Mouse (Mus musculus) neural tube, embryonic 14.5 days (tissue): Measurements from ENCODE around the gene Klk1b1. TPM values are rescaled to one million over a fixed set of nuclear protein-coding genes. Genes with fewer than 3 reads are reported as not detected.
"Not testable (repeated sequence)": the region's sequence is repeated elsewhere in the genome, so short reads cannot be mapped to it uniquely, and the experiment has no call there.

Source experiments
- ATAC-seq: fragments of 200-750 bp; cut with Nextera tagmentation; 2 replicates; pipeline ENCODE4 v1.8.0; 2017; ENCODE audit warnings: low read depth, mild to moderate bottlenecking, moderate TSS enrichment, moderate library complexity
- H3K27ac ChIP-seq: fragments of 300-500 bp; sonication (generic); 2 replicates; pipeline ENCODE4 v1.5.1; 2014; ENCODE audit warnings: low read depth, mild to moderate bottlenecking, control low read depth, low read length, moderate library complexity, mixed read lengths
- H3K27me3 ChIP-seq: fragments of 300-500 bp; sonication (generic); 2 replicates; pipeline ENCODE4 v1.6.1; 2014; ENCODE audit warnings: low read length; ENCODE audit not compliant: control insufficient read depth, insufficient read depth
- H3K36me3 ChIP-seq: fragments of 300-500 bp; sonication (generic); 2 replicates; pipeline ENCODE4 v1.6.1; 2014; ENCODE audit warnings: low read length, mixed read lengths; ENCODE audit not compliant: control insufficient read depth, insufficient read depth
- H3K4me1 ChIP-seq: fragments of 300-500 bp; sonication (generic); 2 replicates; pipeline ENCODE4 v1.6.1; 2014; ENCODE audit warnings: low read length; ENCODE audit not compliant: control insufficient read depth, insufficient read depth
- H3K4me2 ChIP-seq: fragments of 300-500 bp; sonication (generic); 2 replicates; pipeline ENCODE4 v1.6.1; 2014; ENCODE audit warnings: mild to moderate bottlenecking, low read depth, low read length, control low read depth
- H3K4me3 ChIP-seq: fragments of 300-500 bp; sonication (generic); 2 replicates; pipeline ENCODE4 v1.5.1; 2014; ENCODE audit warnings: low read depth, low read length, control low read depth, mixed read lengths
- H3K9ac ChIP-seq: fragments of 300-500 bp; sonication (generic); replicated peaks from 2 replicates; pipeline ENCODE4 v1.6.1; 2014; ENCODE audit warnings: low read depth, mild to moderate bottlenecking, control low read depth, low read length, mixed read lengths
- H3K9me3 ChIP-seq: fragments of 300-500 bp; sonication (generic); 2 replicates; pipeline ENCODE4 v1.6.1; 2016; ENCODE audit warnings: low read length; ENCODE audit not compliant: control insufficient read depth
- WGBS: fragments of 180-500 bp; shearing (Covaris S2); extraction: QIAGEN DNeasy Blood & Tissue Kit; methylation state at CpG from one replicate; pipeline ENCODE4 v1.1.7; 2014; 5-methylcytosine and 5-hydroxymethylcytosine counted together
- polyA plus RNA-seq: library from polyadenylated mRNA; unstranded; fragments of >200 nt; fragmentation: Nextera tagmentation; extraction: Ambion mirVana; gene quantifications from 2 replicates; pipeline ENCODE4 v1.2.1, GENCODE M21; 2014

Klk1b1 gene
- polyA plus RNA-seq, 1 experiment from 2014 or later = not detected

DNA sequence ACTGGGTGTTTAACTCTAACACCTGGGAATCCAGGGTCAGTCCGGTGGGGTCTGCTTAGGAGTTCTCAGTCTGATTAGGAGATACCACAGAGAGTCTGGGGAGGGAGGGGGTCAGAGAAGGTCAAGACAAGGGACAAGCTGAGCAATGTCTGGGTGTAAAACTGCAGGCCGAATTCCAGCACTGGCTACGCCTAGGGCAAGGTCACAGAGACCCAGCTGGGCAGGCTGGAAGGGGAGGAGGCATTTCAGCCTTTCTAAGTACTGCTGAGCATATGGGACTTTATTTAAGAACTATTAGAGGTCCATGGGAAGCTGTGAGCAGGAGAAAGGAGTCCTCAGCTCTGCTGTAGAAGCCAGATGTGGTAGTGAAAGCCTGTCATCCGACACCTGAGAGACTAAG, 34.2 kb upstream of the Klk1b1 start:
- Histone ChIP-seq H3K4me2 (no peak overlapping the region), H3K27me3 (no peaks in the 10 kb centered on the region), H3K4me1 (no peaks in the 10 kb centered on the region), H3K4me3 (no peak overlapping the region), H3K36me3 (no peaks in the 10 kb centered on the region), H3K9me3 (no peaks in the 10 kb centered on the region), H3K9ac (no peak overlapping the region), H3K27ac (no peak overlapping the region)
- no peak for ATAC-seq
- WGBS = 69% methylated on average over 4 of the region's 4 CpGs

DNA sequence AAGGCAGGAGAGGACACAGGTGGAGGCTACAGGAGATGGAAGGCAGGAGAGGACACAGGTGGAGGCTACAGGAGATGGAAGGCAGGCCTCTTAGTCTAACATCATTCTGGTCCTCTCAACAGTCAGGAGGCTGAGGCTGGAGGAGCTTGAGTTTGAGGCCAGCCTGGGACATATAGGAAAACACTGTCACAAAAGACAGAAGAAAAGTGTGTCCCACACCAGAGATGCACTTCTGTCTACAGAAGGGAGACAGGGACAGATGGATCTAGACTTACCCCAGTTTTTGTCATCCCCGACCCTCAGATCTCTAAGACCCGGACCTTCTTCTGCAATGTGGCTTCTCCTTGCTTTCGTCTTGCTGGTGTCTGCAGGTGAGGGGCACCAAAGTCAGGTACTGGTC, 33.1 kb upstream of the Klk1b1 start, which contains the start of gene Klk15:
Gene Klk15 (plus strand): TSS at position 301 of the 400 bp plus-strand sequence.
- Histone ChIP-seq H3K9ac (no peak within 1 kb of the TSS), H3K36me3 (no peaks in the 10 kb centered on the region), H3K9me3 (no peaks in the 10 kb centered on the region), H3K27ac (no peak within 1 kb of the TSS), H3K4me3 (no peak within 1 kb of the TSS), H3K27me3 (no peaks in the 10 kb centered on the region), H3K4me1 (no peaks in the 10 kb centered on the region), H3K4me2 (no peak within 1 kb of the TSS)
- ATAC-seq = no peak
- 88% methylated on average over 3 of the region's 3 CpGs for WGBS

DNA sequence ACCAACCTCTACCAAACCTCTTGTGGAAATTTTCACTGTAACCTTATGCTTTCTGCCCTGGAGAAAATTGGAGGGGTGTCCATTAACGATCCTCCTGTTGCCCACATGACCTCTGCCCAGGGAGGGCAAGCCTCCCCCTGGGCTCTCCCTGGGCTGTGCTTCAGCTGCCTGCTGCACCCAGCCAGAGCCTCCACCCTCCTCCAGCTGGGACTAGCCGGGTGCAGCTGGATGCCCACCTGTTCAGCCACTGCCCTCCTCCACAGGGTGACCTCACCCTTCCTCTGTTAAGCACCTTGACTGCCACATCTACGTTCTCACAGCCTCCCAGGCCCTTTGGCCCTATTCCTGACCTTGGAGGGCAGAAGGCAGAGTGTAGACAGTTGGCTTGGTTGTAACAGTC, 31.8 kb upstream of the Klk1b1 start:
- Histone ChIP-seq H3K9ac (no peak overlapping the region), H3K9me3 (no peaks in the 10 kb centered on the region), H3K27me3 (no peaks in the 10 kb centered on the region), H3K4me2 (no peak overlapping the region), H3K4me3 (no peak overlapping the region), H3K36me3 (no peaks in the 10 kb centered on the region), H3K27ac (no peak overlapping the region), H3K4me1 (no peaks in the 10 kb centered on the region)
- WGBS = 74% methylated on average over 3 of the region's 3 CpGs
- no peak for ATAC-seq

DNA sequence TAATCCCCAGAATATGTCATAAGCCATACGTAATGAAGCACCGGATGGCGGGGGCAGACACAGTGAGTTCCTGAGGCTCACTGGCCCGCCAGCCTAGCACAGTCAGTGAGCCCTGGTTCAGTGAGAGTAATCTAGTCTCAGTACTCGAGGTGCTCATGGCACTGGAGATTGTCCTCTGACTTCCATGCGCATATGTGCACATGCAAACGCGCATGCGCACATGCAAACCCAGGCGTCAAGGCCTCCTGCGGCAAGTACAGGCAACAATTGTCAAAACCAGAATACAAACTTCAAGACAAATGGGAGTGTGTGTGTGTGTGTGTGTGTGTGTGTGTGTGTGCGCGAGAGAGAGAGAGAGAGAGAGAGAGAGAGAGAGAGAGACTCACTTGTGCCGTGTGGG, 30.0 kb upstream of the Klk1b1 start:
- H3K4me3 ChIP-seq = no peak overlapping the region
- ATAC-seq = no peak
- no peaks in the 10 kb centered on the region for H3K27me3 ChIP-seq
- H3K36me3 ChIP-seq = no peaks in the 10 kb centered on the region
- 88% methylated on average over 14 of the region's 14 CpGs for WGBS
- H3K9me3 ChIP-seq = no peaks in the 10 kb centered on the region
- H3K4me2 ChIP-seq = no peak overlapping the region
- no peak overlapping the region for H3K9ac ChIP-seq
- no peak overlapping the region for H3K27ac ChIP-seq
- H3K4me1 ChIP-seq = no peaks in the 10 kb centered on the region

DNA sequence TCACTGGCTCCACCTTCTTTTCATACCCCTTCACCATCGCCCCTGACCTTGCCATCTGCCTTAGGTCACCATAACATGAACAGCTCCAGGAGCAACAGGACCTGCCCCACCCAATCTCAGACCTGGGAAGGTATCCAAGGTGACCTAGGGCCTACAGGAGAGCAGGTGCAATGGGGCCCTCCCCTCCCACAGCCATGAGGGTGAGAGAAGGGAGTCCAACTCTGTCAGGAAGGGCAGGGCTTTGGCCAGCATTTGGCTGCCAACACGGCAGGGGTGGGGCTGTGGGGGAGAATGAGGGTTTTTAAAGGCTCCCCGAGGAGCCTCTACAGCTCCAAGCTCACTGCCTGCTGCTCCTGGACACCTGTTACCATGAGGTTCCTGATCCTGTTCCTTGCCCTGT, 24.3 kb upstream of the Klk1b1 start:
- not testable (repeated sequence) for H3K9me3 ChIP-seq, H3K27ac ChIP-seq, ATAC-seq, H3K4me2 ChIP-seq, H3K36me3 ChIP-seq, H3K27me3 ChIP-seq, H3K9ac ChIP-seq, H3K4me3 ChIP-seq, H3K4me1 ChIP-seq
- WGBS = 63% methylated on average over 3 of the region's 3 CpGs

DNA sequence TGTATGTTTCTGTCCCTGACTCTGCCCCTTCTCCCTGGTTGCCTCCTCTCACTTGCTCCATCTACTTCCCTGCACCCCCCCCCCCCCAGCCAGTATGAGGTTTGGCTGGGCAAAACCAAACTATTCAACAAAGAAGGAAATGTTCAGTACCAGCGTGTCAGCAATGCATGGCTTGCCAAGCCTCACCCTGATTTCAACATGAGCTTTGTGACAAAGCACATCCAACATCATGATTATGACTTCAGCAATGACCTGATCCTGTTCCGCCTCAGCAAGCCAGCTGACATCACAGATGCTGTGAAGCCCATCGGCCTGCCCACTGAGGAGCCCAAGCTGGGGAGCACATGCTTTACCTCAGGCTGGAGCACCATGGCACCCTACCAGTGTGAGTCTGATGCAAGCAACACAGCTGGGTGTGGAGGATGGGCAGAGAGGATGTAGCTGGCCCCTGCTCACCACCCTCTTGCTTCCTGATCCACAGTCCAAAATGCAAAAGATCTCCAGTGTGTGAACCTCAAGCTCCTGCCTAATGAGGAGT, 21.8 kb upstream of the Klk1b1 start:
- no peak for ATAC-seq
- Histone ChIP-seq H3K9ac (no peak overlapping the region), H3K4me3 (no peak overlapping the region), H3K9me3 (no peaks in the 10 kb centered on the region), H3K4me2 (no peak overlapping the region), H3K36me3 (no peaks in the 10 kb centered on the region), H3K27ac (no peak overlapping the region), H3K4me1 (no peaks in the 10 kb centered on the region), H3K27me3 (no peaks in the 10 kb centered on the region)
- 81% methylated on average over 3 of the region's 3 CpGs for WGBS

DNA sequence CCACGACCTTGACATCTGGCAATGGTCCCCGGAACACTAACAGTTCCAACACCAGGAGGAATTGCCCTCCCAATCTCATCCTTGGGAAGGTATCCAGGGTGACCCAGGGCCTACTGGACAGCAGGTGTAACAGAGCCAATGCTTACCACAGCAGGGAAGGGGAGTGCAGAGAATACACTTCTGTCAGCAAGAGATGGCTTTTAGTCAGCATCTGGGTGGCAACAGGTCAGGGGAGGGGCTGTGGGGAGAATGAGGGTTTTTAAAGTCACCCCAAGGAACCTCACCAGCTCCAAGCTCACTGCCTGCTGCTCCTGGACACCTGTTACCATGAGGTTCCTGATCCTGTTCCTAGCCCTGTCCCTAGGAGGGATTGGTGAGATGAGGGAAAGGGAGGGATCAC, 16.2 kb upstream of the Klk1b1 start, which contains the start of gene Klk1b8:
Gene Klk1b8 (plus strand): TSS at position 301 of the 400 bp plus-strand sequence.
- Histone ChIP-seq H3K9me3 (no peaks in the 10 kb centered on the region), H3K4me1 (no peaks in the 10 kb centered on the region), H3K4me2 (no peak within 1 kb of the TSS), H3K9ac (no peak within 1 kb of the TSS), H3K4me3 (no peak within 1 kb of the TSS), H3K27me3 (no peaks in the 10 kb centered on the region), H3K27ac (no peak within 1 kb of the TSS), H3K36me3 (no peaks in the 10 kb centered on the region)
- no peak for ATAC-seq
- WGBS = 76% methylated on average over 2 of the region's 2 CpGs

DNA sequence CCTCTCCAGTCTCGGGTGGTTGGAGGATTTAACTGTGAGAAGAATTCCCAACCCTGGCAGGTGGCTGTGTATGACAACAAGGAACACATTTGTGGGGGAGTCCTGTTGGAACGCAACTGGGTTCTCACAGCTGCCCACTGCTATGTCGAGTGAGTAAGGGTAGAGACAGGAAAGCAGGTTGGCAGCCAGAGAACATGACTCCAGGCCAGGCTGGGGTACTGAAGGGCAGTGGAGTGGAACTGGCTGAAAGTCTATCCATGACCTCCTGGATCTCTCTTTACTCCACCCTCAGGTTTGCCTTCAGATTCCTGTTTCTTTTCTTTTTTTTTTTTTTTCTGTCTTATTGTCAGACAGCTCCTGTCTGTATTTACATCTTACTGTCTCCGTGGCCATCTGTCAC, 13.8 kb upstream of the Klk1b1 start:
- Histone ChIP-seq H3K4me2 (no peak overlapping the region), H3K27me3 (no peaks in the 10 kb centered on the region), H3K36me3 (no peaks in the 10 kb centered on the region), H3K4me3 (no peak overlapping the region), H3K27ac (no peak overlapping the region), H3K9ac (no peak overlapping the region), H3K4me1 (no peaks in the 10 kb centered on the region), H3K9me3 (no peaks in the 10 kb centered on the region)
- WGBS = 66% methylated on average over 4 of the region's 4 CpGs
- ATAC-seq = no peak

DNA sequence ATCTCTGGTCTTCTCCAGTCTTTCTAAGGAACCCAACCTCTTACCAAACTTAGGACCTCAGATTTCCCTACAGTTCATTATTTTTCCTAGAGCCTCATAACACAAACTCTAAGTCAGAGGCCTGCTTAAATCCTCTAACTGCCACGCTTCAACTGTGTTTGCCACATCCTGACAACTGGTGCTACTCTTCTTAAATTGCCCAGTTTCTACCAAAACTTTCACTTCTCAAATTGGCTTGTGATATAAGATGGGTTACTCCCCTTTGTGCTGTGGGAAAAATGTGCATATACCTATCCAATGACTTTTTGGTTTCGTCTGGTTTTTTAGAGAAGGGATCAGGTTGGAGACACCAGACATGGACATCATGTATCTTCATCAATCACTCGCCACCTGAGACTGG, 507 bp downstream of the Klk1b1 start:
- Histone ChIP-seq H3K4me3 (no peak overlapping the region), H3K4me1 (no peaks in the 10 kb centered on the region), H3K4me2 (no peak overlapping the region), H3K27me3 (no peaks in the 10 kb centered on the region), H3K9me3 (no peaks in the 10 kb centered on the region), H3K9ac (no peak overlapping the region), H3K36me3 (no peaks in the 10 kb centered on the region), H3K27ac (no peak overlapping the region)
- no peak for ATAC-seq
- WGBS = 86% methylated on average over 3 of the region's 3 CpGs
